Comparison of ENCODE assay signal across 8 mouse cellular contexts in genomic region chr1:150099374-150099773, GRCm38 (mm10). TPM values are rescaled to one million over a fixed set of nuclear protein-coding genes. Genes with fewer than 3 reads are reported as not detected.
DNase-seq lines count a peak whose midpoint lies in the region; ATAC-seq lines count a peak whose summit lies in the region.

No protein-coding gene starts in this region.

- ATAC-seq in heart, embryonic 12.5 days (ENCODE audit: insufficient number of reproducible peaks, low FRiP score), result no peak

- H3K27ac ChIP-seq in heart, embryonic 12.5 days (ENCODE audit: poor library complexity, severe bottlenecking), result no peak overlapping the region
- H3K27ac ChIP-seq in hindbrain, embryonic 10.5 days, result peak overlapping the region; percentile 66
- peak overlapping the region; percentile 3; the same call in 1 of the 2 replicates for H3K27ac ChIP-seq in midbrain, embryonic 10.5 days (replicated peaks)

- H3K4me1 ChIP-seq in heart, embryonic 12.5 days (replicated peaks), result peaks cover 7% of the 10 kb centered on the region
- peaks cover 10% of the 10 kb centered on the region for H3K4me1 ChIP-seq in hindbrain, embryonic 10.5 days (replicated peaks)
- peaks cover 11% of the 10 kb centered on the region for H3K4me1 ChIP-seq in midbrain, embryonic 10.5 days

- peak overlapping the region; percentile 95 for H3K4me2 ChIP-seq in heart, embryonic 12.5 days

- no peak for DNase-seq in heart, adult 11 months
- DNase-seq in NIH3T3 (ENCODE audit: low read depth), result peak; percentile 55
- DNase-seq in hindbrain, embryonic 10.5 days (ENCODE audit: low spot score), result no peak
- DNase-seq in midbrain, embryonic 10.5 days (ENCODE audit: low spot score), result no peak
- DNase-seq in thymus, postnatal 4 days, result no peak
- no peak for DNase-seq in right cerebral cortex, postnatal 14 days
- DNase-seq in ovary, adult 18-20 months (ENCODE audit: low spot score), result no peak

- peak overlapping the region; percentile 60; the same call in 1 of the 2 replicates for H3K9ac ChIP-seq in heart, embryonic 12.5 days

- H3K27me3 ChIP-seq in heart, embryonic 12.5 days (replicated peaks), result no peaks in the 10 kb centered on the region
- H3K27me3 ChIP-seq in hindbrain, embryonic 10.5 days (ENCODE audit: insufficient read depth, poor library complexity, severe bottlenecking), result peaks cover 11% of the 10 kb centered on the region
- peaks cover 13% of the 10 kb centered on the region for H3K27me3 ChIP-seq in midbrain, embryonic 10.5 days (ENCODE audit: low read depth, poor library complexity, severe bottlenecking)

- WGBS in heart, embryonic 12.5 days, result 3% methylated on average over 9 of the region's 9 CpGs
- WGBS in hindbrain, embryonic 10.5 days, result 1% methylated on average over 9 of the region's 9 CpGs
- WGBS in midbrain, embryonic 10.5 days, result 2% methylated on average over 9 of the region's 9 CpGs

- H3K9me3 ChIP-seq in heart, embryonic 12.5 days (replicated peaks), result no peaks in the 10 kb centered on the region
- no peaks in the 10 kb centered on the region for H3K9me3 ChIP-seq in hindbrain, embryonic 10.5 days
- no peaks in the 10 kb centered on the region for H3K9me3 ChIP-seq in midbrain, embryonic 10.5 days (replicated peaks)

- peak overlapping the region; percentile 54 for H3K4me3 ChIP-seq in heart, embryonic 12.5 days
- H3K4me3 ChIP-seq in hindbrain, embryonic 10.5 days, result peak overlapping the region; percentile 60
- H3K4me3 ChIP-seq in midbrain, embryonic 10.5 days, result peak overlapping the region; percentile 61

- H3K36me3 ChIP-seq in heart, embryonic 12.5 days, result no peaks in the 10 kb centered on the region
- no peaks in the 10 kb centered on the region for H3K36me3 ChIP-seq in hindbrain, embryonic 10.5 days
- H3K36me3 ChIP-seq in midbrain, embryonic 10.5 days, result no peaks in the 10 kb centered on the region

RNA-seq across cellular contexts. Expression of gene Ptgs2, which starts 0.5 kb away (rescaled TPM):
- polyA plus RNA-seq in heart, embryonic 12.5 days (2016; fragmentation: Nextera tagmentation; extraction: Ambion mirVana), result 0.09 and 0.15 TPM in 2 replicates
- 0.03 and 0.17 TPM in 2 replicates for polyA plus RNA-seq in hindbrain, embryonic 10.5 days (2016; fragmentation: Nextera tagmentation; extraction: Ambion mirVana)
- 0.02 and 0.11 TPM in 2 replicates for polyA plus RNA-seq in midbrain, embryonic 10.5 days (2016; fragmentation: Nextera tagmentation; extraction: Ambion mirVana)
